Comparison of ENCODE assay signal across 8 mouse cellular contexts in the genomic region with DNA sequence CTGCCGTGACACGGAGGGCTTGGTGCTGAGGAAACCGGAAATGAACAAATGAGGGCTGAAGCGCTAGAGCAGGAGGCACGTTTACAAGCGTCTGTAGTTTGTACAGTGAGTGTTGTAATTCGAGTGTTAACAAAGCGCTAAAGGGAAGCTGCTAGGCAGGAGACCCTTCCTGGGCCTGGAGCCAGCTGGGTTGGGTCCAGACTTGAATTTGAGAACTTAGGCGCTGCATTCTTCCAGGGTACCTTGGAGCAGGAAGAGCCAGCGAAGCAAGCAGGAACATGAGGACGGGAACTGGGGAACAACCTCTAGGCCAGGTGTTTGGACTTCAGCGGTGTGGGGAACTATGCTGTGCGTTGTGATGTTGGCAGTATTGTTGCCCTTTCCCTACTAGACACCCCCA. TPM values are rescaled to one million over a fixed set of nuclear protein-coding genes. Genes with fewer than 3 reads are reported as not detected.
DNase-seq lines count a peak whose midpoint lies in the region; ATAC-seq and TF ChIP-seq lines count a peak whose summit lies in the region.

No protein-coding gene starts in this region.

- H3K27me3 ChIP-seq in heart, embryonic 13.5 days (replicated peaks): 0 out of 2 replicates have a peak, but pooled peaks cover 11% of the 10 kb centered on the region
- H3K27me3 ChIP-seq in heart, embryonic 14.5 days (ENCODE audit: control insufficient read depth, insufficient read depth, low read length): no peaks in the 10 kb centered on the region
- no peaks in the 10 kb centered on the region for H3K27me3 ChIP-seq in stomach, embryonic 14.5 days (ENCODE audit: control insufficient read depth, insufficient read depth, low read length)

- 29% methylated on average over 13 of the region's 13 CpGs for WGBS in heart, embryonic 13.5 days
- WGBS in bone marrow, adult 2 months: 28% methylated on average over 13 of the region's 13 CpGs
- 25% methylated on average over 13 of the region's 13 CpGs for WGBS in heart, embryonic 14.5 days
- 10% methylated on average over 13 of the region's 13 CpGs for WGBS in large intestine, adult 2 months
- 24% methylated on average over 13 of the region's 13 CpGs for WGBS in stomach, embryonic 14.5 days

- H3K4me3 ChIP-seq in heart, embryonic 13.5 days: peak overlapping the region; percentile 6; the same call in 1 of the 2 replicates
- H3K4me3 ChIP-seq in bone marrow, adult 2 months (replicated peaks; ENCODE audit: control insufficient read depth, low read depth, low read length): no peak overlapping the region
- H3K4me3 ChIP-seq in heart, embryonic 14.5 days (ENCODE audit: control insufficient read depth in 1 of 2, insufficient read depth in 1 of 2, low read depth in 1 of 2, low read length in 2 of 2): no peak overlapping the region; a peak in 1 of 4 replicates
- no peak overlapping the region for H3K4me3 ChIP-seq in stomach, embryonic 14.5 days (ENCODE audit: low read depth, low read length)

- H3K4me1 ChIP-seq in heart, embryonic 13.5 days: peaks cover 23% of the 10 kb centered on the region
- no peaks in the 10 kb centered on the region for H3K4me1 ChIP-seq in bone marrow, adult 2 months (ENCODE audit: control insufficient read depth, insufficient read depth, low read length)
- peaks cover 8 to 12% of the 10 kb centered on the region in 2 experiments for H3K4me1 ChIP-seq in heart, embryonic 14.5 days (ENCODE audit: control insufficient read depth in 2 of 2, insufficient read depth in 2 of 2, low read length in 2 of 2)
- H3K4me1 ChIP-seq in stomach, embryonic 14.5 days (ENCODE audit: control insufficient read depth, insufficient read depth, low read length): no peaks in the 10 kb centered on the region

- no peaks in the 10 kb centered on the region for H3K36me3 ChIP-seq in heart, embryonic 13.5 days
- H3K36me3 ChIP-seq in heart, embryonic 14.5 days (ENCODE audit: control insufficient read depth, insufficient read depth, low read length): no peaks in the 10 kb centered on the region
- H3K36me3 ChIP-seq in stomach, embryonic 14.5 days (ENCODE audit: control insufficient read depth, insufficient read depth, low read length): no peaks in the 10 kb centered on the region

- TF ChIP-seq POLR2A in bone marrow, adult 2 months (IDR thresholded peaks at IDR 0.05; ENCODE audit: borderline replicate concordance, control insufficient read depth, low read depth, low read length): no peak

- DNase-seq in heart, postnatal 25 days (ENCODE audit: low spot score): no peak
- peak; percentile 57 for DNase-seq in large intestine, adult 2 months (ENCODE audit: low read depth, low spot score)
- no peak for DNase-seq in adrenal gland, adult 8-10 months

- peak overlapping the region; percentile 31 for H3K27ac ChIP-seq in heart, embryonic 13.5 days (replicated peaks)
- 0 out of 2 replicates have a peak overlapping the region, but pooled peaks have one; percentile 3 for H3K27ac ChIP-seq in bone marrow, adult 2 months (ENCODE audit: control insufficient read depth, insufficient read depth, low read depth, low read length, poor library complexity)
- peak overlapping the region; percentile 8 to 37; a peak in 2 of 4 replicates for H3K27ac ChIP-seq in heart, embryonic 14.5 days (replicated peaks in 1 of 2; ENCODE audit: control insufficient read depth in 1 of 2, insufficient read depth in 1 of 2, low read depth in 2 of 2, low read length in 2 of 2)
- peak overlapping the region; percentile 28; the same call in 1 of the 2 replicates for H3K27ac ChIP-seq in stomach, embryonic 14.5 days (ENCODE audit: low read length)

- intact Hi-C loops in heart, postnatal 25 days (cut with DNase I): no loop called here

- H3K9me3 ChIP-seq in heart, embryonic 13.5 days: no peaks in the 10 kb centered on the region
- no peaks in the 10 kb centered on the region for H3K9me3 ChIP-seq in heart, embryonic 14.5 days (ENCODE audit: control insufficient read depth, low read length)
- H3K9me3 ChIP-seq in stomach, embryonic 14.5 days (ENCODE audit: control insufficient read depth, low read depth, low read length): no peaks in the 10 kb centered on the region

- H3K4me2 ChIP-seq in heart, embryonic 13.5 days: peak overlapping the region; percentile 57
- peak overlapping the region; percentile 61 for H3K4me2 ChIP-seq in heart, embryonic 14.5 days (ENCODE audit: low read length)
- H3K4me2 ChIP-seq in stomach, embryonic 14.5 days (replicated peaks; ENCODE audit: low read depth, low read length): peak overlapping the region; percentile 25

- no peak for TF ChIP-seq CTCF in bone marrow, adult 2 months (IDR thresholded peaks at IDR 0.05; ENCODE audit: control insufficient read depth, insufficient read depth, low read length)

- H3K9ac ChIP-seq in heart, embryonic 13.5 days: peak overlapping the region; percentile 17; the same call in 1 of the 2 replicates
- peak overlapping the region; percentile 44; the same call in 1 of the 2 replicates for H3K9ac ChIP-seq in heart, embryonic 14.5 days (ENCODE audit: low read length)
- no peak overlapping the region for H3K9ac ChIP-seq in stomach, embryonic 14.5 days (replicated peaks; ENCODE audit: low read depth, low read length)

- no peak for ATAC-seq in heart, embryonic 13.5 days (ENCODE audit: extremely low read depth, insufficient number of reproducible peaks, low FRiP score, low TSS enrichment)
- peak; percentile 57; the same call in 1 of the 2 replicates for ATAC-seq in heart, embryonic 14.5 days (ENCODE audit: insufficient number of reproducible peaks, insufficient read depth, low FRiP score, low read depth)
- peak; percentile 78; the same call in 1 of the 2 replicates for ATAC-seq in stomach, embryonic 14.5 days (ENCODE audit: insufficient number of reproducible peaks, insufficient read depth, low FRiP score, low read depth)
- no peak for ATAC-seq in monocyte, adult 5-6 weeks (replicated peaks; ENCODE audit: insufficient number of reproducible peaks, low FRiP score, low TSS enrichment, poor library complexity, severe bottlenecking)

RNA-seq across cellular contexts. Expression of gene Knop1, which starts 46.9 kb away (rescaled TPM):
- 55.0 and 68.3 TPM in 2 replicates for polyA plus RNA-seq in heart, embryonic 13.5 days (2015; fragmentation: Nextera tagmentation; extraction: Ambion mirVana)
- total RNA-seq in heart, postnatal 25 days (2021): 10 to 100 TPM; 14.6 to 15.3 TPM
- 11.1 and 34.6 TPM in 2 replicates for polyA plus RNA-seq in bone marrow, adult 2 months (2011; ENCODE audit: insufficient read depth, insufficient read length, low replicate concordance, missing spikeins)
- polyA plus RNA-seq in heart, embryonic 14.5 days (2014; fragmentation: Nextera tagmentation; extraction: Ambion mirVana): 53.5 and 55.0 TPM in 2 replicates
- 6.1 and 7.0 TPM in 2 replicates for polyA plus RNA-seq in large intestine, adult 2 months (2012; rRNA removed)
- polyA plus RNA-seq in stomach, embryonic 14.5 days (2014; fragmentation: Nextera tagmentation; extraction: Ambion mirVana): 108 and 112 TPM in 2 replicates
- 10.1 to 19.7 TPM (median 15.1 TPM) in 3 replicates for total RNA-seq in monocyte, adult 5-6 weeks (2017)
- total RNA-seq in adrenal gland, adult 8-10 months (2022): 10 to 100 TPM; 37.9 to 71.5 (median 56.6) TPM

RNA-seq across cellular contexts. Expression of gene Iqck, which starts 47.4 kb away (rescaled TPM):
- 0.96 and 1.1 TPM in 2 replicates for polyA plus RNA-seq in heart, embryonic 13.5 days (2015; fragmentation: Nextera tagmentation; extraction: Ambion mirVana)
- total RNA-seq in heart, postnatal 25 days (2021): under 1 TPM; 0.44 to 0.64 TPM
- not detected in 2 replicates for polyA plus RNA-seq in bone marrow, adult 2 months (2011; ENCODE audit: insufficient read depth, insufficient read length, low replicate concordance, missing spikeins)
- polyA plus RNA-seq in heart, embryonic 14.5 days (2014; fragmentation: Nextera tagmentation; extraction: Ambion mirVana): 0.93 and 1.1 TPM in 2 replicates
- 0.62 and 0.88 TPM in 2 replicates for polyA plus RNA-seq in large intestine, adult 2 months (2012; rRNA removed)
- 2.0 and 3.3 TPM in 2 replicates for polyA plus RNA-seq in stomach, embryonic 14.5 days (2014; fragmentation: Nextera tagmentation; extraction: Ambion mirVana)
- 0.38 TPM in 1 of 3 replicates, not detected in the others for total RNA-seq in monocyte, adult 5-6 weeks (2017)
- 10 to 100 TPM; 13.0 to 35.4 (median 24.5) TPM for total RNA-seq in adrenal gland, adult 8-10 months (2022)

Comparison
In these comparisons a context has a peak if more than half of its experiments do, and no peak if none do; other contexts are left out.
1. ATAC-seq: peak in heart, embryonic 14.5 days (single experiment) and stomach, embryonic 14.5 days (single experiment); none in heart, embryonic 13.5 days (single experiment) and monocyte, adult 5-6 weeks (single experiment).
2. Peak in every context shown above with its lines, with median percentiles within 50 percentile points of each other: H3K27ac ChIP-seq and H3K4me2 ChIP-seq.